Mouse (Mus musculus): ENCODE measurements around the gene Gm45062.

The Gm45062 gene

DNA sequence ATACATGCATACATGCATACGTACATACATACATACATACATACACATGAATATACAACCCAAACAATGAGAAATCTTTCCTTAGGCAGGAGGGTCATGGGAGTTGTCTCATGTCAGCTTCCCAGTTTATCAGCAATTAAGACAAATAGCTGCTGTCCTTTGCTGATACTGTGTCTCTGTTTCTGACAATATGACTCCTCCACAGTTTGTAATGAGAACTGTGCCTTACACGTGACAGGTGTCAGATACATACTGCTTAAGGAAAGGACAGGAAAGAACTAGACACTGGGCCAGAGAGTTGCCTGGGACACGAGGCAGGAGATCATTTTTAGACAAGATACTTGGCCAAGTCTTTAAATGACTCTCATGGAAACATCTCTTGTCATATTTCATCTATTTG is 215.1 kb downstream of the Gm45062 start:
- DNase-seq (ENCODE audit: low read depth) = no peak

DNA sequence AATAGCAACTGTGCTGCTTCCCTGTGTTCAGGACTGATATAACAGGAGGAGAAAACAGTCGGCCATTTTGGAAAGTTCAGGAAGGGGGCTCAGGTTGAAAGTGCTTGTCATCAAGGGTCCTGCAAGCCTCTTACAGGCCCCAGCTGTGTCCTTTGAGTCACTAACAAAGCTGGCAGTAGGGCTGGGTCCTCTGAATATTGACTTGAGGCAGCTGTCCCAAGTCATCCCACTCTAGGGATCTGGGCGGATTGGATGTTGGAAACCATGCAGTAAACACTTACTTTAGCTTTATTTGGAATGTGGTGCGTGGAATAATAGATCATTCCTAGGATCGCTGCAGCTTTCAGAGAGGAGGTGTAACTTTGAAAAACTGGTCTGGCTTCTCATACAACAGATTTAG is 215.6 kb downstream of the Gm45062 start:
- DNase-seq (ENCODE audit: low read depth) = no peak

DNA sequence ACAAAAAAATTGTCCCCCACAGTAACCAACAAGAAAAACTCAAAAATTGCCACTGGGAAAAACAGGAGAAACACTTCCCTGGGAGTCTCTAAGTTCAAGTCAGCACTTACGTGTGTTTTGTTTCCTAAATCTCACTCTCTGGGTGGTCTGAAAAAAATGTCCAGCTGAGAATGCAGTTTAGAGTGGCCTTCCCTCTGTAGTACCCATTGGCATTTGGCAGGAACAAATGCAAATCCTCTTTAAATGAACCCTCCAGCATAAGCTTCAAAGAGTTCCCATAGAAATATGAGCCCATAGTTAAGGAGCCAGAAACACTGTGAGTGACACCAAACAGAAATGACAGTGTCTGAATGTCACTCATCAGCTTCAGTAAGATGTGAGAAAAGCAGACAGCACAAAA is 219.9 kb downstream of the Gm45062 start:
- DNase-seq (ENCODE audit: low read depth) = no peak

DNA sequence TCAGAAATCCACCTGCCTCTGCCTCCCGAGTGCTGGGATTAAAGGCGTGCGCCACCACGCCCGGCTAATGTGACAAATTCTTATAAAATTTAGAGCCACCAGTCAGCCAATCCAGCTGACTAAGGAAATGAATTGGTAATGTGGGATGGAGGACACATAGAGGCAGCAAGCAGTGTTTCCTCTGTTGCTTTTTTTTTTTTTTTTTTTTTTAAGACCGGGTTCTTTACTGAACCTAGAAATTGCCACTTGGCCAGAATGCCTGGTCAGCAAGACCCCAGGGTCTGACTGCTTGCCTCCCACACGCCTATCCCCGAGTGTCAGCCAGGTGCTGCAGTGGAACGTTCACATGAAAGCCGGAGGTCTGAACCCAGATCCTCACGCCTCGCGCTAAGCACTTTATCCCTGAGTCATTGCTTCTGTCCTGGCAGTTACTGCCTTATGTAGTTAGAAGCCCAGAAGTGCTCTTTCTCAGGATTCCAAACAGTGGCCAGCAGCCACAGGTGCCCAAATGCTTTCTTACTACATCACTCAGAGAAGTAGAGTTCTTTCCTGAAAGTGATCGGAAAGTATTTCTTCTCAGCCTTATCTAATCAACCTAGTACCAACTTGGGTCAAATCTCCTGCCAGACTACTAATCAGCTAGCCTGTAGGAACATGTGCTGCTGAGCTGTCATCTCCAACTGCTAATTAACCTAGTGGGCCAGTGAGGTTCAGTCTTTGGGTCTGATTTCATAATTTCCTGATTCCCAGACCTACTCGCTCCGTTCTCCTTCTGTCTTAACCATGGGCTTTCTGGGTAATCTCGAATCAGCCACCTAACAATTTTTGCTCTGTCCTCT is 225.4 kb downstream of the Gm45062 start:
- no peak for DNase-seq (ENCODE audit: low read depth)

DNA sequence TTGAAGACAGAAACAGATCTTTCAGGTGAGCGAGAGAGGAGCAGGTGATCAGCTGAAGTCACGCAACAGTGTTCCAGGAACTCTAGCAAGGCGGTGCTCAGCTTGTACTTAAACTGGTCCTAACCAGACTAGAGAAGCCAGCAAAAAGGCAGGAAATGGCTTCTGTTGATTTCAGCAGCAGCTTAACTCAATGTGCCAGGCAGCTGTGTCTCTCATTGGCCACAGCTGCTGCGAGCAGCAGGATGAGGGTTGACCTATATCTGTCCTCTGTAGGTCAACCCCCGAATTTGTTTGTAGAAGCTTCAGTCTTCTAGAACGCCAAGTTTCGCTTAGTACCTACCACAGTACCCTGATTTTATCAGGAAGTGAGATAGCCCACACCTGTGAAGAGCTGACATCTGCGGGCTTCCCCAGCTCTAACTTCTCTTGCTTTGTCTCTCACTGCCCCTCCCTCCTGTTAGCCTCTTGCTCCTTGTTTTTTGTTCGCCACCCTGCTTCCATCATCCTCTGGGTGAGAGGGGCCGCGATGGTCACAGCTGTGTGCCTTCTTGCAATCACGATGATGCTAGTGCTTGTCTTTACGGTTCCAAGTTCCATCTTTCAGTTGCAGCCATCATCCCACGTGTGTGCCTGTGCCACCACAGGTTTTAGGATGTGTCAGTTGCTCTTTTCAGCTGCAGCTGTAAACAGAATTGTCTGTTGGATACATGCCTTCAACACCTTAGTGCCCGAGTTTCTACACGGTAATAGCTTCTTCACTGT is 226.3 kb downstream of the Gm45062 start:
- DNase-seq (ENCODE audit: low read depth) = no peak

DNA sequence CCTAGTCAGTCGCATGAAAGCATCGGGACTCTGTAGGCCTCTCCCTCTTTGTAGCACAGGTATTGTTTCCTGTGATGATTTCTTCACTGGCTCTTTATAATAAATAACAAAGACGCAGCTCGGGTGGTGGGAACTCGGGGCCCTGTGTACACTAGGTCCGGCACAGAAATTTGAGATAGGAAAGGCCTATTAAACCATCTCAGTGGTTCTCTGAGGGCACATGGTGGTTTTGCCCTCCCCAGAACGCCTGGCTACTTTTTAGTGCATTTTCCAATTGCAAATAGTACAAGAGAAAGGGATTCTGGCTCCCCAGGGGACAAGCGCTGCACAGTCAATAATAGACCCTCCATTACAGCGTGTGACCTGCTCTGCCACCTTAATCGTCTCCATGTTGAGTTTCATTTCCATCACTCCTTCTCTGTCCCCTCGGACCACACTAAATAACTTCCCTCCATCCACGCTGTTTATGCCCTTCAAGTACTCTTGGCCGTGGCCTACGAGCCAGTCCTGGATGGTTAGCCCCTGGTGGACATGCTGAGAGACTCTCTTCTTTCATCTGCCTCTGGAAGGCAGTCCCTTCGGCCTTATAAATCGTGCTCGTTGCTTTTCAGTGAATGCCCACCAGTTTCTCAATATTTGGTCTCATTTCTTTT is 227.3 kb downstream of the Gm45062 start:
- DNase-seq (ENCODE audit: low read depth) = no peak

DNA sequence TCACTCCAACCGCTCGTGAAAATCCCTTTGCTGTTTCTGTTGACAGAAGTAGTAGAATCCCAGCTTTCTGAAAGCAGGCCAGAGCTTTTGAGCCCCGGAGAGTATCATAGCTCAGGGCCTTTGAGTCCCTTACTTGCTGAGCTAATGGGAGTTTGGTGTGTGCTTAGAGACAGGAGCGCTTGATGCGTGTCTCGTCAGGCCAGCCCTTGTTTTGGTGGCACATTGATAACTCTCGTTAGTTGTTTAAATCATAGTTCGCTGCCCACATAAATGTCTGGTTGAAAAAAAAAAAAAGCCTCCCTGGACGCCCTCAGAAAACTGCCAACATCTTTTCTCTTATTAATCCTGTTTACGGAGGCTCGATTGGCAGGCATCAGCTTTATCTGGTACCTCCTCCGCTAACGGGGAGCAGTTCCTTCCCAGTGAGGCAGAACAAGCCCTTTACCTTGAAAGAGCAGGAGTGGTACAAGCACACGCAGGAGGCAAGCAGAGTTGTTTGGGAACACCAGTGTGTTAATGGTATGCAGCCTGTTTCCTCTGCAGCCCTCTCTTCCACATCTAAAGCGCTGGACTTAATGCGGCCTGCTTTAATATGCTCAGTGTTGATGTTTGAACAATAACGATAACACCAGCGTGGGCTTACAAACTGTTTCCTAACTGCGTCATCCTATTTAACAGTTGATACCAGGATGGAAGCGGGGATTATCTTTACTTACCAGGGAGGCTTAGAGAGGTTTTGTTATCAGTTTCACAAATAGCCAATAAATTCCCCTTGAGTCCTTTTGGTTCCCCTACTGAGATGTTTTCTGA is 228.0 kb downstream of the Gm45062 start:
- DNase-seq (ENCODE audit: low read depth) = peak; percentile 79

DNA sequence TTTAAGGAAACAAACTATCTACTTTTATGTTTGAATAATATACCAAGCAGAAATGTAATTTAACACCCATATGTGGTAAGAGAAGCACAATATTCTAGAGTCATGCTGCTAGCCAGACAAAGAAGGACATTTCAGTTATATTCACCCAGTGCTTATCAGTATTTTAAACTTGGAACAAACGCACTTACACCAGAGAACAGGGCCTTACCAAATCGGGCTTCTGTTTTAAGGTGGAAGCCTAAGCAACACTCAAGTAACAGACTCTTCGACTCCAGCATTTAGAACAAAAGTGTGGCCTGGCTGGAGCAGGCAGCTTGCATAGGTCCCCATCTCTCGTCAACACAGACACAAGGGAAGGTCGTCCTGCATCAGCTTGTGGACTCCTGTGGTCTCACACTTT is 229.0 kb downstream of the Gm45062 start:
- no peak for DNase-seq (ENCODE audit: low read depth)

DNA sequence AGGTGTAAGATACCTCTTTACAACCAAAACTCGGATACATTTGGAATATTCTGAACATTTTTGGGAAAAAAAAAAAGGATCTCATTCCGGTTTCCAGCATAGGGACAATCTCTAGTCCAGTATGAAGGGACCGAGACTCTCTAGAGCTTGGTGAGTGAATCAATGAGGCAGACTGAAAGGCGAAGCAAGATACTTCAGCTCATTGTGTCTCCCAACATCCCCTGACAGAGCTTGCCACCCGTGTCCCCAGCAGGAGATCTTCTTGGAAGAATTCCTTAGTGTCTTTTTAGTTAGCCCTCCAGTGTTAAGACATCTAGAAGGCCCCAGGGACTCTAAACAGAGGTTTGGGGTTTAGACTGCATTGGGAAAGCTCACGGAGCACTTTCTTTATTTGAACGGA is 230.0 kb downstream of the Gm45062 start:
- DNase-seq (ENCODE audit: low read depth) = no peak

DNA sequence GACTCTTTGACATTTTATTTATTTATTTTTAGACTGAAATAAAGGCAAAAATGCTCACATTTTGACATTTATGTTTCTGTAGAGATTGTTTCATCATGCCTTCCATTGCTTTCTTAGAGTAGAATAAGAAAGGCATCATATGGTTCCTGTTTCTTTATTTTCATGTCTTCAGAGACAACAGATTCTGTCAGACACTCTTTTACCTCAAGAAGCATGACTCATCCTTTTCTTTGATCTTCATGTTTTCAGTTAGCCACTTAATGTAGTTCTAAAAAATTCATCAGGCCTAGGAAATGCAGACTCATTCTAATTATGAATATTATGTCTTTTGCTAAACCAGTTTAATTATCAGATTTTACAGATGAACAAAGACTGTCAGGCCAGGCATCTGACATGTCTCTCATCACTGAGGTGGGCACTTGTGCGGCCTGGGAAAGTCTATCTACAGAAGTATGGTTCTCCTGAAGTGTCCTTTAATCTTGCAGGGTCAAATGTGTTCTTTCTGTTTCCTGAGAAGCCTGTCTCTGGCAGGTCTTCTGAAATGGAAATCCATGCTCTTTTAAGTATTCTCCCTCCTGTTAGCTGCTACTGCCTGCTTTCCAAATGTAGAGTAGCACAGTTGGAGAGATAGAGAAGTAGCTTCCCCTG is 230.8 kb downstream of the Gm45062 start:
- DNase-seq (ENCODE audit: low read depth) = no peak

DNA sequence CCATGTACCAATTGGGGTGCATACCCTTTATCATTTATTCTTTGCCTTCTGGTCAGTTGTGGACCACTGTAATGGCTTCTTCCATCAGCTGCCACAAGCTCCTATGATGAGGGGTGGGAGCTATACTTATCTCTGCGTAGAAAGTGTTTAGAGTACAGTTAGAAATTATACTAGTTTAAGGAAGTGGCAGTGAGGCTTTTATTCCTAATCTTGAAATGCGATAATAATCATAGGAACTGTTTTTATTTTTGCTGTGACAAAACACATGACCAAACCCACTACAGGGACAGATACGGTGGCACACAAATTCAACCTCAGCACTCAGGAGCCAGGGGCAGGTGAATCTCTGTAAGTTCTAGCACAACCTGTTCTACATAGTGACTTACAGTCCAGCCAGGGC is 233.0 kb downstream of the Gm45062 start:
- DNase-seq (ENCODE audit: low read depth) = no peak

DNA sequence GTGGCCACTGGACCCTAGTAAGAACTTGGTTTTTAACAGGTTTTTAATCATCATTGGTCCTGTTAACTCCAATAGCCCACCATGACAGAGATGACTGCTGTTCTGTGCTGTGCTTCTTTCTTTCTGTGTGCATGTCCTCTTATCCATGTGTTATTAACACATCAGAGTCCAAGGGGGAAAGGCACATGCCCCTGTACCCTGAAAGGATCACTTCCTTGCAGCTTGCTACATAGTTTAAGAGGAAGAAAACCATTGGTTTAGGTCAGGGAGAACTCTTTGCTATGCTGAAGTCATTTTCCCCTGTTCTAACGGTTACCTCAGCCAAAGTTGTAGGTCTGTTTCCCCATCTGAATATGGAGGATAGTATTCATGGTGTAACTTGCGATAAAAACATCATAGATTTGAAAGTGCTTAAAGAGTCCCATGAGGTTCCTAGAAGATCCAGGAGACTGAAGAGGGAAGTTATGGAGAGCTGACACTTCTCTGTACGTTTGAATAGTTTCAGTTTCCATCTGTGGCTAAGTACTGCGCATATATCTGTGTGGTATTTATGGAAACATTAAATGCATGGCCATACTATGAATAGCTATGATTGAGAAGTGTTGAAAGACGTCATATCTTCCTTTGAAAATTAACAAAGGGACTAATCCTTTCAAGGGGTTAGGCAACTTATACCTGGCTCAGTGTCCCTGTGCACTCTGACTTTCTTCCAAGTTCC is 236.0 kb downstream of the Gm45062 start:
- DNase-seq (ENCODE audit: low read depth) = no peak

DNA sequence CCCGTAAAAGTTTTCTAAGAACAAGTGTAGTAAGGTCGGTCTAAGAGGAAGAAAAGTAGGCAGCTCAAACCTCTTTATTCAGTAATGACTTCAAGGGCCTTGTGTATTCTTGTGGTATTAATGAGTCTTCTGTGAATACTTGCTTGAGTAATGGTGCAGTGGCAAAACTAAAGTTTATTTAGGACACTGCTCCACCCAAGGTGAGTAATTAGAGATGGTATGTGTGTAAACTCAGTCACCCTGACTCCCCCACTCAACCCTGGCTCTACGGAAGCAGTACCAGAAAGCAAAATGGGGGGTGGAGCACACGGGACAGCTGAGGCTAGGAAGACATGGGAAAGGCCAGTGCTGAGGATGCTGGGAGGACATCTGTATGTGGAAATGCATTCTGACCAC is 236.6 kb downstream of the Gm45062 start:
- no peak for DNase-seq (ENCODE audit: low read depth)

DNA sequence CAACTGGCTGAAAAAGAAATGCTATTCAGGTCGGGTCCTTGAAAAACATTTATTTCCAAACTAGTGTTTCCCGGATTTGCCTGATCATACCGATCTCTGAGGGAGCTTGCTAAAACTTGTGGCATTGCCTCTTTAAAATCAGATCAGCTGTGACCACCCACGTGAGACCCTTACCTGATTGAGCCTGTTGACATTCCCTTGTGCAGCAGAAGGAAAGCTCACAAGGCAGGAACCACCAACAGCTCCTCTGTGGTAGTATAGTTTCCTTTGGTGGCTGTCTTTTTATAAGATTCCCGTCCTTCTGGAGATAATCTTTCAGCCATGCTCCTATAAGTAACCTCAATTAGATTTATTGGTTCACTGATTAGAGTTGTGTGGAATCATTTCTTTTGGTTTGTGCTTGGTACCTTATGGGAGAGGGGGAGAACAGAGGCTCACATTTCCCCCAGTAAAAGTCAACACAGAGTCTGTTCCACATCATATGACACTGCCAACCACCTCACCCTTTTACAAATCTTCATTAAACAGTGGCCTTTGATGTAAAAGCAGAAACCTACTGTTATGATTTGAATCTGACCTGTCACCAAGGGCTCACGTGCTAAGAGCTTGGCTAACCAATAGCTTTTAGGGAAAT is 238.1 kb downstream of the Gm45062 start:
- DNase-seq (ENCODE audit: low read depth) = no peak

DNA sequence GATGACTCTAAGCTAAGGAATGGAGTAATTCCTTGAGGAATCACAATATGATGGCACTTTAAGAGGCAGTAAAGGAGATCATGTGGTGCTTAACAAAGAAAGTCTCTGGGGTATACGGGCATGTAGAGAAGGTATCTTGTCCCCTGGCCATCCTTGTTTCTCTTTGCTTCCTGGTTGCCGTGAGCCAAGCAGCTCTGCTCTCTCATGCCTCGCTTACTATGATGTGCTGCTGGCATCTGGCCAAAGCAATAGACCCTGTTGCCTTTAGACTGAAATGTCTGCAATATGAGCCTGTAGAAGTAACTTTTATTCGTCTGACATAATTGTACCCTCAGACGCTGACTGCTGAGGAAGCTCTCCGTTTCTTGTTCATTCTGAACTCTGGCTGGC is 238.6 kb downstream of the Gm45062 start:
- no peak for DNase-seq (ENCODE audit: low read depth)

DNA sequence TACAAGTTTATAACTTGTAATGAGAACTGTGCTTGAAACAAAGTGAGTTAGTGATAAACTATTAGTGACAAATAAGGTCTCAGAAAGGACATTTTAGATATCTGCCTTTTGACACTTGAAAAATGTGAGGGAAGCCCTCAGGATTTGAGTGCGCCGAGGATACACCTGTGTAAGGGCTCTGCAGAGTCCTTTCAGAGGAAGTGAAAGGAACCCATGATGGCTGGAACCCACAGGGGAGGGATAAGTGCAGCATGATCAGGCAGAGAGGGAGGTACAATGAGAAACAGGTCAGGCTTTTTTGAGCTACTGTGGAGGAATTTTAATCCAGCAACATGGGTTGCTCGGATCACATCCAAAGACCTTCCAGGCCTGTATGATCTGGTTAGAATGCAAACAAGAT is 239.7 kb downstream of the Gm45062 start:
- no peak for DNase-seq (ENCODE audit: low read depth)

DNA sequence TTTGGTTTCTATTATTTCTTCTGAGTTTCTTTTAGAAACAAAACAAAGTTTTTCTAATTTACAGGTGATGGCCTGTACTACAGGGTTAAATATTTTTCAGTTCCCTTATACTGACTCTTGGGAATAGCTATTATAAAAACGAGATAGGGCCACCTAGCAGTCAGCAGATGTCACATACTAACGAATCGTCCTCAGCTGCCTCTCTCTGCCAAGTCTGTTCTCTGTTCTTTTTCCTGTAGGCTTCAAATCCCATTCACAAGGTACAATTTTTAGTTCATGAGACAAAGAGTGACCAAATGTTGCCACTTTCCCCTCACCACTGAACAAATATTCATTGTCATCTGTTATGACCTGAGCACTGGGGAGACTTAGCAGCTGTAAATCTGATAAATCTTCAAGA is 244.7 kb downstream of the Gm45062 start:
- DNase-seq (ENCODE audit: low read depth) = no peak

DNA sequence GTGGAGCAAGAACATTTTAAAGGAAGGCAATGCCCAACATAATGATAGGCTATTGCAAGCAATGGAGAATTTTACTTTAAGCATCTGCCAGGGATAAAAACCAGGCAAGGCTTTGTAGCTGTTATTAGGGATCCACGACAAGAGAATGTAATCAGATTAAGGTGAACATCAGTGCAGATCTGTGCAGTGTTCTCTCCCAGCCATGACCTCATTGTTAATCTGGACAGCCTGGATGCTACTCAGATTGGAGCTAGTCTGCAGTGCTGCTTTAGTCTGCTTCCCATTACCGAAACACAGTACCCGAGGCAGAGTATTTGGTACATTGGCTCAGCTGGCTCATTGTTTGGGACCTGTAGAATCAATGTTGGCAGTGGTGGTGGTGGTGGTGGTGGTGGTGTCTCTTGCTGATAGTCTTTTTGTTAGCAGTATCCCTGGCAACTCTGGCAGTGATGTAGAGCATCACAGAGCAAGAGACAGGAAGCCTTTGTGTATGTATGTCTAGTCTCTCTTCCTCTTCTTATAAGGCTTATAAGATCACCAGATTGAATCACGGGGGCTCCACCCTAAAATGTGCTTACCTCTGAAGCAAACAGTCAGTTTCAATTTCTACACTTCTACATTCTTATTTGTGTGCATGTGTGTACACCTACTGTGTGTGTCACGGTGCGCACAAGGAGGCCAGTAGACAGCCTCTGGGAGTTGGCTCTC is 245.4 kb downstream of the Gm45062 start:
- no peak for DNase-seq (ENCODE audit: low read depth)

DNA sequence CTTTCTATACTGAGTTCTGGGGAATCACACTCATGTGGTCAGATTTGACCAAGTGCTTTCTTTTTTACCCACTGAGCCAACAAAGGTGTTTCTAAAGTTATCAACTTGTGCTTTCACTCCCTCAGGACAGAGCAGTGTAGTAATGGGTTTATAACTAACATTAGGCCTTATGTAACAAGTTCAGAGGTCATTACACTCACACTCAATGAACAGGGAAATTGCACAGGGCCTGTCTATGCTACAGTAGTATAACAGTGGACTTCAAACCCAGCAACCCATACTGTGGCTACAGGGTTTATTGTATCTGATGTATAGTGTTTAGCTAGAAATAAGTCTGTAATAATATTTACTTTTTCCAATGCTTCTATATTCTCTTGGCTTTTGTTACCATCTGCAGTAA is 247.4 kb downstream of the Gm45062 start:
- no peak for DNase-seq (ENCODE audit: low read depth)

Data from c-Kit-positive CD71-positive TER-119-negative erythroid progenitor cells, embryonic 14.5 days (primary cell).